Mouse (Mus musculus) urinary bladder, postnatal 4 days (tissue): ENCODE results near the gene Dbp.
"Not testable (repeated sequence)": the region's sequence is repeated elsewhere in the genome, so short reads cannot be mapped to it uniquely, and the experiment has no call there.

ENCODE experiments used
- DNase-seq, 2 experiments: peaks; one replicate each; pipeline ENCODE4 v3.0.0; 2021 to 2022; ENCODE audit warnings: low spot score in 2 of 2

Gene Dbp

GRCm38 (mm10) chr7:45704730-45705442, at the start of gene Dbp:
TSS of gene Dbp (plus strand) at chr7:45705088.
- peak; percentile 98 to 99 for DNase-seq

- no peak for DNase-seq
Observed at GRCm38 (mm10) chr7:45660746-45661478, 44.0 kb upstream of the Dbp start.

- not testable (repeated sequence) for DNase-seq
Observed at GRCm38 (mm10) chr7:45661702-45662101, 43.2 kb upstream of the Dbp start.

- no peak for DNase-seq
Observed at GRCm38 (mm10) chr7:45665303-45666138, 39.4 kb upstream of the Dbp start.

- DNase-seq, result no peak
Observed at GRCm38 (mm10) chr7:45666161-45666560, 38.7 kb upstream of the Dbp start, which contains the start of gene Fut2. TSS of gene Fut2 (minus strand) at chr7:45666394.

GRCm38 (mm10) chr7:45667761-45668160, 37.1 kb upstream of the Dbp start:
- DNase-seq, result no peak

- no peak for DNase-seq
Observed at GRCm38 (mm10) chr7:45668921-45669320, 36.0 kb upstream of the Dbp start.

- DNase-seq, result no peak
Observed at GRCm38 (mm10) chr7:45677627-45678295, 27.1 kb upstream of the Dbp start.

GRCm38 (mm10) chr7:45678513-45678912, 26.4 kb upstream of the Dbp start:
- DNase-seq, result no peak

- DNase-seq, result no peak
Observed at GRCm38 (mm10) chr7:45679966-45680621, 24.8 kb upstream of the Dbp start.

GRCm38 (mm10) chr7:45681046-45681736, 23.7 kb upstream of the Dbp start:
- DNase-seq, result no peak

- peak; percentile 80 to 92 for DNase-seq
Observed at GRCm38 (mm10) chr7:45682144-45683126, 22.5 kb upstream of the Dbp start.

GRCm38 (mm10) chr7:45683396-45684050, 21.4 kb upstream of the Dbp start, which contains the start of gene Ntn5:
TSS of gene Ntn5 (plus strand) at chr7:45684022.
- no peak for DNase-seq

GRCm38 (mm10) chr7:45685811-45686210, 19.1 kb upstream of the Dbp start:
- DNase-seq, result no peak

GRCm38 (mm10) chr7:45686841-45687240, 18.0 kb upstream of the Dbp start:
- no peak for DNase-seq

- no peak for DNase-seq
Observed at GRCm38 (mm10) chr7:45689099-45689498, 15.8 kb upstream of the Dbp start.

GRCm38 (mm10) chr7:45689800-45690199, 15.1 kb upstream of the Dbp start:
- DNase-seq, result no peak

- DNase-seq, result no peak
Observed at GRCm38 (mm10) chr7:45692364-45692763, 12.5 kb upstream of the Dbp start.
